ENCODE assay signal across 8 mouse cellular contexts in genomic region chr6:120188376-120189235, GRCm38 (mm10).
DNase-seq lines count a peak whose midpoint lies in the region; ATAC-seq lines count a peak whose summit lies in the region.

No protein-coding gene starts in this region.

- peak; percentile 43 for DNase-seq in adrenal gland, adult 2 months
- DNase-seq in adrenal gland, postnatal 25 days, result no peak
- peak; percentile 47 for DNase-seq in embryo, embryonic 10.5 days (ENCODE audit: low spot score)
- DNase-seq in heart, embryonic 10.5 days (ENCODE audit: low spot score), result no peak
- DNase-seq in natural killer cell, adult 2 months (ENCODE audit: low spot score in 2 of 2), result peak; percentile 63 to 67
- peak; percentile 84 for DNase-seq in thymus, postnatal 14 days
- no peak for DNase-seq in c-Kit-positive CD71-positive TER-119-positive erythroid progenitor cells, embryonic 14.5 days (ENCODE audit: low spot score)

- peak overlapping the region; percentile 83 for H3K27ac ChIP-seq in heart, embryonic 10.5 days
- no peak overlapping the region for H3K27ac ChIP-seq in limb, embryonic 13.5 days

- H3K36me3 ChIP-seq in heart, embryonic 10.5 days, result no peaks in the 10 kb centered on the region
- H3K36me3 ChIP-seq in limb, embryonic 13.5 days, result no peaks in the 10 kb centered on the region

- H3K9me3 ChIP-seq in heart, embryonic 10.5 days, result no peaks in the 10 kb centered on the region
- no peaks in the 10 kb centered on the region for H3K9me3 ChIP-seq in limb, embryonic 13.5 days

- 20% methylated on average over 24 of the region's 24 CpGs for WGBS in heart, embryonic 10.5 days
- 21% methylated on average over 24 of the region's 24 CpGs for WGBS in limb, embryonic 13.5 days

- H3K4me2 ChIP-seq in limb, embryonic 13.5 days (replicated peaks), result peak overlapping the region; percentile 56

- peak overlapping the region; percentile 26; the same call in 1 of the 2 replicates for H3K9ac ChIP-seq in limb, embryonic 13.5 days

- ATAC-seq in limb, embryonic 13.5 days (ENCODE audit: low FRiP score, low read depth), result peak; percentile 62; the same call in 1 of the 2 replicates

- peaks cover 76% of the 10 kb centered on the region for H3K4me1 ChIP-seq in heart, embryonic 10.5 days
- peaks cover 19% of the 10 kb centered on the region for H3K4me1 ChIP-seq in limb, embryonic 13.5 days

- H3K4me3 ChIP-seq in heart, embryonic 10.5 days, result peak overlapping the region; percentile 40
- H3K4me3 ChIP-seq in limb, embryonic 13.5 days, result peak overlapping the region; percentile 22

- no peaks in the 10 kb centered on the region for H3K27me3 ChIP-seq in heart, embryonic 10.5 days (ENCODE audit: insufficient read depth, poor library complexity, severe bottlenecking)
- no peaks in the 10 kb centered on the region for H3K27me3 ChIP-seq in limb, embryonic 13.5 days

Comparison
In these comparisons a context has a peak if more than half of its experiments do, and no peak if none do; other contexts are left out.
1. DNase-seq: peak in adrenal gland, adult 2 months (single experiment), embryo, embryonic 10.5 days (single experiment), natural killer cell, adult 2 months (2 of 2) and thymus, postnatal 14 days (single experiment); none in adrenal gland, postnatal 25 days (single experiment), heart, embryonic 10.5 days (single experiment) and c-Kit-positive CD71-positive TER-119-positive erythroid progenitor cells, embryonic 14.5 days (single experiment).